Mouse (Mus musculus): ENCODE data around the gene 4930426L09Rik.
"Not testable (repeated sequence)": the region's sequence is repeated elsewhere in the genome, so short reads cannot be mapped to it uniquely, and the experiment has no call there.

Gene 4930426L09Rik

GRCm38 (mm10) chr2:18971564-18971963 is 26.6 kb upstream of the 4930426L09Rik start:
- no peak for DNase-seq (ENCODE audit: low spot score)

DNA sequence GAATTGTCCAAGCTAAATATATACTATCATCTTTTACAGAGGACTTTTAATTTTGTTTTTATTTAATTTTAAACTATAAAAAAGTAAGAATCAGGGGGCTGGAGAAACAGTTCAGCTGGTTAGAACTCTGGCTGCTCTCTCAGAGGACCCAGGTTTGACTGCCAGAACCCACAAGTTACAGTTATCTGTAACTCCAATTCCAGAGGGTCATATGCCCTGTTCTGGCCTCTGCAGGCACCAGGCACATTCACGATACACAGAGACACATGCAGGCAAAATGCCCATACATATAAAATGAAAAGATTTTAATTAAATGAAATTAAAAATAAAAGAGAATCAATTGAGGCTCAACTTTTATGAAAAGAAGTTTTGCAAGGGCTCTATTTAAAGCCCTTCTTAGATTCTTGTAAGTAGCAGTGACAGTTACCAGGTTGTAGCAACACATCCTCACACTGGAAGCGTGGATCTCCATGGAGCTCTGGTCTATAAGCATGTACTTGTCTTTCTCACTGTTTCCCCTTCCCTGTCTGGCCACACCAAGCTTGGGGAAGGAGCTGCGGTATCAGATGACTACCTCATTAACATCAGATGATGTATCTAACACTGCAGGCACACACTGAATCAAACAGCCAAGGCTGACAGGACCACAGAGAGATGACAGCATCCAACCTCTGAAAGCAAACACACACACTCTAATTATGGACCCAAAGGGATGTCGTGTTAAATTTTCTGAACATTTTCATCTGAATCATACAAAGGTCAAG is 23.1 kb upstream of the 4930426L09Rik start:
- no peak for DNase-seq (ENCODE audit: low spot score)

GRCm38 (mm10) chr2:18976175-18976574 is 22.0 kb upstream of the 4930426L09Rik start:
- no peak for DNase-seq (ENCODE audit: low spot score)

DNA sequence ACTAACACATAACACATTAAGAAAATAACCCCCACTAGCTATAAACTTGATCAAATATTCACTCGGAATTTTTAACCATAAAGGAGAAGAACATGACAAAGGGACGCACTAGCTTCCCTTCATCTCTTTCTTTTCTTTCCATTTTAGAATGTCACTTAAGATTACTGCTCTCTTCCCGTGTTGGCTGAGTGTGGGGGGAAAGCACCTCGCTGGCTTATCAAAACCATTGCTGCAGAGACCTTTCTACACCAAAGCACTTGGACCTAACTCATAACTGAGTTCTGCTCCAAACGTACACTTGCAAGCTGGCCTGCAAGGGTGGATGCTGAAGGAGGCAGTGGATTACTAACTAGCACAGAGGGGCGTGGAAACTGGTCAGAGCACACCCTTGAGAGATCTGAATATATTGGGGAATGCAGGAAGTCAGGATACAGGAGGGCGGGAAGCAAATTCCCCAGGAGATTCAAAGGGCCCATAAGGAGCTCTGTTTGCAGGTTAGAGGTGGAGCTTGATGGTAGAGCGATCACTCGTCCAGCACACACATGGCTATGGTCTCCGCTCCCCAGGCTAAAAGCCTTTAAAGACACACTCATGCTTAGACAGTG is 20.8 kb upstream of the 4930426L09Rik start:
- no peak for DNase-seq (ENCODE audit: low spot score)

DNA sequence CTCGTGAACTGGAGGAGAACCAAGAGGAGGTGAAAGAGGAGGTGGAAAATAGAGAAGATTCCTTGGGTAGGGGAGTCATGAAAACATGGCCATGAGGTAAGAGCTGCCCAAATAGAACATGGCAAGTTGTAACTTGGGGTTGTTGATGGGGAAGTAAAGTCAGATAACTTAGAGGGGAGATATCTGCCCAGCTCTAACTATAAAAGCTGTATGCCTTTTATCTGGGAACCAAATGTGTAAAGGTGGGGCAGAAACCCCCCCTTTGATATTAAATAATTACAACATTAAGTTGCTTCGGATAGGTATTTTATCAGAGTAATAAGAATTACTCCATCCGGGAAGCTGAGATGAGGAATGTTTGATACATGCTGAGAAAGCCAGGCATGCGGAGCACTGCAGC is 19.1 kb upstream of the 4930426L09Rik start:
- DNase-seq (ENCODE audit: low spot score) = no peak

GRCm38 (mm10) chr2:18979675-18980074 is 18.5 kb upstream of the 4930426L09Rik start:
- no peak for DNase-seq (ENCODE audit: low spot score)

GRCm38 (mm10) chr2:18982581-18982980 is 15.6 kb upstream of the 4930426L09Rik start:
- DNase-seq (ENCODE audit: low spot score) = no peak

DNA sequence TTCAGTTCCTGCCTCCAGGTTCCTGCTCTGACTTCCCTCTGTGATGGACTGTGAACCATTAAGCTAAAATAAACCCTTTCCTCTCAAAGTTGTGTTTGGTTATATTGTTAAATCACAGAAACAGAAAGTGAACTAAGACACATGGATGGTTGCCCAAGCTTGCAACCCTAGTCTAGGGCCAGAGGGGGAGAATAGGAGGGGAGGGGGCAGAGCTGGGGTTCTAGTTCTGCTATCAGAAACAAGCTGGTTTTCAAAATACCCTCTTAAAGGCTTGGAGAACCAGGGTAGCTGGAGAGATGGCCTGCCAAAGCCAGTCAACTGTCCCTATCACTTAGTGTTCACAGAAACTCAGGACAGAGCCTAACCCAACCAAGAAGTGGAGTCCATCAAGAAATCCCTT is 14.6 kb upstream of the 4930426L09Rik start:
- no peak for DNase-seq (ENCODE audit: low spot score)

DNA sequence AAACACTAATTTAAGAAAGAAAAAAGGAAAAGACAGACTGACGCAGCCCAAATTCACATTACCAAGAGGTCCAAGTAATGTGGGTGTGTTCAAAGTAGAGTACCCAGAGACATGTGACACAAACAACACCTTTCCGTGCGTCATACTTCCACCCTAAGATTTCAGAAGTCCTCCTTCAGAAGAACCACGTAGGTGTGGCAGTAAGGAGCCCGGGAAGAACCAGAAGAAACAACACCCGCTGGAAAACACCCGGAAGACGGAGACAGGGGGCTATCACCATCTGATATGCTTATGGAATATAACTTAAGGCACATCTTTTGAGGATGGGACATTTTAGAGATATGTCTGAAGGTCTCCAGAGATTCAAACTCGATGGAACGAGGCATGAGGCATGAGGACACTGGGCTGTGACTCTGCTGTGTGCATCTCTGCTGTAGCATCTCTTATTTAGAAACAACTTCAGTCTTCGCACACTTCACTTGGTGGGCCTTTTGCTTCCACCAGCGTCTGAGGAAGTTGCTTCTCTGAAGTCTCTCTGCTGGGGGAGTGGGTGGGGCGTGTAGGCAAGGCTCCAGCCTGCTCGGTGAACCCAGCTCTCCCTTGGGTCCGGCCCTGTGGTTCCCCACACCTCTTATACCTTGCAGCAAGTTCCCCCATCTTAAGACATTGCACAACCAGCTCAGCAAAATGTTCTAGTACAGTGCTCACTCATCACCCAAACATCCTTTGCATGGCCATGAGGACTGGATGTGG is 13.9 kb upstream of the 4930426L09Rik start:
- DNase-seq (ENCODE audit: low spot score) = no peak

DNA sequence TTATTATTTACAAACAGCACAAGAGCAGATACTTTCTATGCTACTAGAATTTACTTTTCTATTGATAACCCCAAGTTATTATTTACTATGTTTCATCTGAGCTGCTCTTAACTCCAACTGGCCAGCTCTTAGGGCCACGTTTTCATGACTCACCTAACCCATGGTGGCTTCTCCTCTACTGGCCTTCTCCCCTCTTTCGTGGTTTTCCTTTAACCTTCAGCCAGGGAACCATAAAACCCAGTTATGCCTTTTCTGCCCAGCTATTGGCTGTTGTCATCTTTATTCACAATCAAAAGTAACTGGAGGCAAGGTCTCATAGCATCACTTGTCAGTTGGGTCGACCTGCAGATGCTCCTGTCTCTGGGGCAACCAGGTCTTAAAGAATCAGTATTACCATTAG is 12.6 kb upstream of the 4930426L09Rik start:
- no peak for DNase-seq (ENCODE audit: low spot score)

GRCm38 (mm10) chr2:18988885-18989284 is 9.3 kb upstream of the 4930426L09Rik start:
- no peak for DNase-seq (ENCODE audit: low spot score)

GRCm38 (mm10) chr2:18992512-18993510 is 5.3 kb upstream of the 4930426L09Rik start:
- no peak for DNase-seq (ENCODE audit: low spot score)

DNA sequence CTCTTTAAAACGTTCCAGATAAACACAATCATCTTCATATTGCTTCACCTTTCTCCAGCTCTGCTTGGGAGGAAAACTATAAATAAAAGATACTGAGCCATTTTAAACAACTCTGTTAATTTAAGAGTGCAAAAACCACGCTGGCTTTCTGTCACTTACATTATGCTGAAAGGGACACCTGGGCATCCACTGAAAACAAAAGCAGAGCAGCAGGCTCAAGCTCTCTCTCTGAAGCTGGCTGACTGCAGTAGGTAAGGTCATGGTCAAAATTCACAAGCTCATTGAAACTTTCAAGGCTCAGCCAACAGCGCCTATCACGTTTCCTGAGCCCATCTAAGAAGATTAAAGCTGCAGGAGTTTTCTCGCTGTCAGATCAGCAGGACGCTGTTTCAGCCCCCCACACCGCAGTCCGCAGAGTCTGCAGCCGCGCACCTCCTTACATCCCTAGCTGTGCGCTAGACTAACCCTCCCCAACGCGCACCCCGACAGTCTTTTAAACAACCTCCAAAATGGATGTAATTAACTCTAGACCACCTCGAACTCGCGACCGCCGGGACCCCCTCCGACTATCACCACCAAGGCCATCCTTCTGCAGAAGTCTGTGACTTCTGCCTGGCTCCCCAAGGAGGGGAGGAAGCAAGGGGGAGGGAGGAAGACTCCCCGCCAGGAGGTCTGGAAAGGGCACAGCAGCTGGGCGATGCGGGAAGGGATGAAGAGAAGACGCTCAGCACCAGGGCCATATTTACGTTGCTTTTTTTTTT is 1.5 kb upstream of the 4930426L09Rik start:
- DNase-seq (ENCODE audit: low spot score) = peak; percentile 38

DNA sequence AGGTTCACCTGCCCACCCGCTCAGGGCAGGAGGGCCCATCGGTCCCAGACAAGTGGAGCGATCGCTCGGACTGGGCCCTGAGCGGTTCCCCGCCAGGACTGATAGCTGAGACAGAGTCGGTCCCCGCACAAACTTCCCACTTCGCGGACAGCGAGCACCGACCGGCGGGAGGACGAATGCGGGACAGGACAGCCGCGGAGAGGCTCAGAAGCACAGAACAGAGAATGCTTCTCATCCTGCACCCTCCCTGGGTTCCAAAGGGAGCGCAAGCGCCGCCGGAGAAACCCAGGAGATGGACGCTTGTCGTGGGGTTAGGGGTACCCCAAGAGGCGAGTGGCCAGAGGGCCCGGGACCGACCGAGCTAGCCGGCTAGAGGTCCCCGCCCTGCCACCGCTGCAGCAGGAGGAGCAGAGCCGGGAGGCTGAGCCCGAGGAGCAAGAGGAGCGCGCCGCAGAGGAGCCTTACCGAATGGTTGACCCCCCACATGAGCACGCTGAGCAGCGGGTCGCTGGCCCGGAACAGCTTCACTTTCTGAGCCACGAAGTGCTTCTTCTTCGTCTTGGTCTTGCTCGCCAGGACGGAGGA is 664 bp upstream of the 4930426L09Rik start:
- peak; percentile 68 for DNase-seq (ENCODE audit: low spot score)

GRCm38 (mm10) chr2:18999395-18999794 is 1.3 kb downstream of the 4930426L09Rik start:
- no peak for DNase-seq (ENCODE audit: low spot score)

DNA sequence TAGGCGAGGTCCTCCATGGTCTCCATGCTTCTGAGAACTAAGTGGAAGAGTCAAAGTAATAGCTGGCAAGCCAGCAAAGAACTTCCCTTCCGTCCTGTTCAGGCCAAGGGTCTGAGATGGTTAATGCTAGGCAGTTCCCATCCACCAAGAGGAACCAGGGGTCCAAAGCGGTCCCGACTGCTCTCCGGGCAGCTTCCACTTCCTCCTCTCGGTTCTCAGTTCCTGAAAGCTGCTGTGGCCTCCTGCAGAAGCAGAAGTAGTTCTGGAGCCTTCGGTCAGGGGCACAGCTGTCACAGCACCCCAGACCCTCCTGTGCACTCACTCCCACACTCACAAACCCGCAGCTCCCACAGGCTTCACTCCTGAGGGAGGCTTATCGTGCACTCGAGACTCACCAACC is 6.7 kb downstream of the 4930426L09Rik start:
- DNase-seq (ENCODE audit: low spot score) = no peak

DNA sequence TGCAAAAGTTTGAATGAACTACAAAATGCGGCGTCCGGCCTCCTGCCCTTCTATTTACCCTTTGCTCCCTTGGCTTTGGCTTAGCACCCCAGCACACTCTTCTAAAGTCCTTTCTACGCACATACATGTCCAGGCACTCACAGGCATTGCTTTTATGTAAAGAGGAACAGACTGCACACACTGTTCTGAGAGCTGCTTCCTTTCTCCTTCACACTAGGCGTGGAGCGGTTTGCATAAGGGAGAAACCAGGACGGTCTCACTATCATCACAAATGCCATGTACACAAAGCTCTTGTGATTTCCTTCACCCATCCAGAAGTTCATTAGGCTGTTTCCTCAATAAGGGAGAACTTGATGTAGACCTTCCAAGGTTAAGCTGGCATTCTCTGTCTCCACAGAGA is 8.0 kb downstream of the 4930426L09Rik start:
- no peak for DNase-seq (ENCODE audit: low spot score)

DNA sequence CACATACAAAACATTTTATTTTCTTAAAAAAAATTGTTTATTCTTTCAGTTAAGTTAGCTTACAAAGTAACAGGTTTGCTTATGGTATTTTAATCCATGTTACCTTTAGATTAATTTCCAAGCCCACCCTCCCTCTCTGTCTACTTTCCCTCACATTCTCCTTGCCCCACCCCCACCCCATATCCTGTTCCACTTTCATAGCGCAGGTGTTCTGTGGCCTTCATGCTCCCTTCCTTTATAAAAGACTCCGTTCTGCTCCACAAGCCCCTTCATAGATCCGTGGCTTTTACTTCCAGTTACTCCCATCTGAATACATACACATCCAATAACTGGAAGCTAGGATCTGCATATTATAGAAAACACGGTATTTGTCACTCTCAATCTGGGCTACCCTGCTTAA is 9.4 kb downstream of the 4930426L09Rik start:
- no peak for DNase-seq (ENCODE audit: low spot score)

DNA sequence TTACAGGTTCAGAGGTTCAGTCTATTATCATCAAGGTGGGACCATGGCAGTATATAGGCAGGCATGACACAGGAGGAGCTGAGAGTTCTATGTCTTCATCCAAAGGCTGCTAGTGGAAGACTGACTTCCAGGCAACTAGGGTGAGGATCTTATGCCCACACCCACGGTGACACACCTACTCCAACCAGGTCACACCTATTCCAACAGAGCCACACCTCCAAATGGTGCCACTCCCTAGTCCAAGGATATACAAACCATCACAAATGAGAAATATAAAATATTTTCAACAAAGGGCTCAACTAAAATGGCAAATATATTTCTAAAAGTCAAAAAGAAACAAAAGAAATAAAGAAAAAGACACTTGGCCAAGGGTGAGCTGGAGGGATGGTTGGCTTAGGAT is 12.4 kb downstream of the 4930426L09Rik start:
- DNase-seq (ENCODE audit: low spot score) = not testable (repeated sequence)

DNA sequence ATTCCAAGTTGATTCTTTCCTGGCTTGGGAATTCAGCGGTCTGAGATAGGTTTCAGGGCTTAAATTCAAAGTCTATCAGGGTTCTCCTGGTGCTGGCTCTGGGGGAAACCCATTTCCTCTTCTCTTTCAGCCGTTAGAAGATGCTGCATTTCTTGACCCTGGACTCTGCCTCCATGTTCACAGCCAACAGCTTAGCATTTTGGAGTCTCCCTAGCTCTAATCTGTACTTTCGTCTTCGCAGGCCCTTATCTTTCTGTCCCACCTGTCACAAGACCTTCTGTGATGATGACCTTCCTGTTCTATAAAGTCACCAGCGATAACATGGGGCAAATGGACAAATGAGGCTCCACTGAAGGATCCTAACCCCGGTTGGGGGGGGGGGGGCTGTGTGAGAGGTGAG is 13.3 kb downstream of the 4930426L09Rik start:
- no peak for DNase-seq (ENCODE audit: low spot score)

DNA sequence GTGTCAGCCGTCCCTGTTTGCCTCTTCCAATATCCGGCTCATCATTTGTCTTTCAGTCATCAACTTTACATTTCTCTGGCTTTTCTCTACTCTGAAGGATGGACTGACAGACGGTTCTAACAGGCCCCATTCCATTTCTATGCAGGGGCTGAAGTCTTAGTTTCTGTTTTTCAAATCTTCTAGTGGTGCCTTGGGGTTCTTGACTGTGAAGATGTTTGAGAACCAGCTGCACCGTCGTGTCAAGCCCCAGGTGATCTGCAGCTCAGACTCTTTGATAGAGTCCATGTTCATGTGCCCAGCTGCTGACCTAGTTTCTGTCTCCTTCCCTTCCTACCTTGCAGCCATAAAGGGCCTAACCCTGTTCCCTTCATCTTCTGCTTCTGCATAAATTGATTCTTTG is 18.2 kb downstream of the 4930426L09Rik start:
- no peak for DNase-seq (ENCODE audit: low spot score)

Data from embryo, embryonic 10 days (tissue).